Mouse (Mus musculus): Measurements from ENCODE around the gene Gm44511. TPM values are rescaled to one million over a fixed set of nuclear protein-coding genes. Genes with fewer than 3 reads are reported as not detected.

The Gm44511 gene
- polyA plus RNA-seq, 1 experiment: not detected

- Histone ChIP-seq H3K27me3 (ENCODE audit: control insufficient read depth, insufficient read depth, low read length, poor library complexity, severe bottlenecking) (no peaks in the 10 kb centered on the region), H3K9me3 (replicated peaks; ENCODE audit: control insufficient read depth, insufficient read depth, low read length, poor library complexity, severe bottlenecking) (0 out of 2 replicates have a peak, but pooled peaks cover 4% of the 10 kb centered on the region), H3K9ac (ENCODE audit: low read depth, poor library complexity, severe bottlenecking) (no peak overlapping the region), H3K4me3 (ENCODE audit: low read depth, low read length) (no peak overlapping the region), H3K36me3 (ENCODE audit: control insufficient read depth, insufficient read depth, low read length, poor library complexity, severe bottlenecking) (no peaks in the 10 kb centered on the region), H3K4me1 (ENCODE audit: control insufficient read depth, insufficient read depth, low read length) (no peaks in the 10 kb centered on the region), H3K27ac (ENCODE audit: insufficient read depth, low read length) (no peak overlapping the region)
- TF ChIP-seq EP300 (IDR thresholded peaks at IDR 0.05; ENCODE audit: insufficient read depth, low read depth, low read length): no peak
- TF ChIP-seq CTCF (IDR thresholded peaks at IDR 0.05; ENCODE audit: low read depth, low read length): no peak
- no peak for TF ChIP-seq POLR2A (IDR thresholded peaks at IDR 0.05; ENCODE audit: insufficient read depth, low read length)
Measured at GRCm38 (mm10) chr6:128847401-128847800, 21.3 kb upstream of the Gm44511 start.

- no peak overlapping the region for H3K4me3 ChIP-seq (ENCODE audit: low read depth, low read length)
- 0 out of 2 replicates have a peak, but pooled peaks cover 4% of the 10 kb centered on the region for H3K9me3 ChIP-seq (replicated peaks; ENCODE audit: control insufficient read depth, insufficient read depth, low read length, poor library complexity, severe bottlenecking)
- no peak overlapping the region for H3K9ac ChIP-seq (ENCODE audit: low read depth, poor library complexity, severe bottlenecking)
- no peaks in the 10 kb centered on the region for H3K4me1 ChIP-seq (ENCODE audit: control insufficient read depth, insufficient read depth, low read length)
- no peaks in the 10 kb centered on the region for H3K27me3 ChIP-seq (ENCODE audit: control insufficient read depth, insufficient read depth, low read length, poor library complexity, severe bottlenecking)
- no peak overlapping the region for H3K27ac ChIP-seq (ENCODE audit: insufficient read depth, low read length)
- TF ChIP-seq POLR2A (IDR thresholded peaks at IDR 0.05; ENCODE audit: insufficient read depth, low read length) (no peak), CTCF (IDR thresholded peaks at IDR 0.05; ENCODE audit: low read depth, low read length) (no peak), EP300 (IDR thresholded peaks at IDR 0.05; ENCODE audit: insufficient read depth, low read depth, low read length) (no peak)
- no peaks in the 10 kb centered on the region for H3K36me3 ChIP-seq (ENCODE audit: control insufficient read depth, insufficient read depth, low read length, poor library complexity, severe bottlenecking)
Measured at GRCm38 (mm10) chr6:128845998-128846542, 20.0 kb upstream of the Gm44511 start.

GRCm38 (mm10) chr6:128845319-128845979, 19.3 kb upstream of the Gm44511 start:
- Histone ChIP-seq H3K27ac (ENCODE audit: insufficient read depth, low read length) (peak overlapping the region; percentile 85), H3K9ac (ENCODE audit: low read depth, poor library complexity, severe bottlenecking) (no peak overlapping the region), H3K27me3 (ENCODE audit: control insufficient read depth, insufficient read depth, low read length, poor library complexity, severe bottlenecking) (no peaks in the 10 kb centered on the region), H3K9me3 (replicated peaks; ENCODE audit: control insufficient read depth, insufficient read depth, low read length, poor library complexity, severe bottlenecking) (0 out of 2 replicates have a peak, but pooled peaks cover 1% of the 10 kb centered on the region), H3K36me3 (ENCODE audit: control insufficient read depth, insufficient read depth, low read length, poor library complexity, severe bottlenecking) (no peaks in the 10 kb centered on the region), H3K4me3 (ENCODE audit: low read depth, low read length) (peak overlapping the region; percentile 56), H3K4me1 (ENCODE audit: control insufficient read depth, insufficient read depth, low read length) (no peaks in the 10 kb centered on the region)
- TF ChIP-seq EP300 (IDR thresholded peaks at IDR 0.05; ENCODE audit: insufficient read depth, low read depth, low read length) (no peak), CTCF (IDR thresholded peaks at IDR 0.05; ENCODE audit: low read depth, low read length) (peak; percentile 99)

GRCm38 (mm10) chr6:128844586-128845080, 18.5 kb upstream of the Gm44511 start:
- peak overlapping the region; percentile 6; the same call in 1 of the 2 replicates for H3K9ac ChIP-seq (ENCODE audit: low read depth, poor library complexity, severe bottlenecking)
- no peaks in the 10 kb centered on the region for H3K27me3 ChIP-seq (ENCODE audit: control insufficient read depth, insufficient read depth, low read length, poor library complexity, severe bottlenecking)
- TF ChIP-seq EP300 (IDR thresholded peaks at IDR 0.05; ENCODE audit: insufficient read depth, low read depth, low read length) (no peak), CTCF (IDR thresholded peaks at IDR 0.05; ENCODE audit: low read depth, low read length) (no peak), POLR2A (IDR thresholded peaks at IDR 0.05; ENCODE audit: insufficient read depth, low read length) (no peak)
- no peaks in the 10 kb centered on the region for H3K9me3 ChIP-seq (replicated peaks; ENCODE audit: control insufficient read depth, insufficient read depth, low read length, poor library complexity, severe bottlenecking)
- H3K27ac ChIP-seq (ENCODE audit: insufficient read depth, low read length): peak overlapping the region; percentile 73
- no peak overlapping the region for H3K4me3 ChIP-seq (ENCODE audit: low read depth, low read length)
- no peaks in the 10 kb centered on the region for H3K36me3 ChIP-seq (ENCODE audit: control insufficient read depth, insufficient read depth, low read length, poor library complexity, severe bottlenecking)
- H3K4me1 ChIP-seq (ENCODE audit: control insufficient read depth, insufficient read depth, low read length): no peaks in the 10 kb centered on the region

DNA sequence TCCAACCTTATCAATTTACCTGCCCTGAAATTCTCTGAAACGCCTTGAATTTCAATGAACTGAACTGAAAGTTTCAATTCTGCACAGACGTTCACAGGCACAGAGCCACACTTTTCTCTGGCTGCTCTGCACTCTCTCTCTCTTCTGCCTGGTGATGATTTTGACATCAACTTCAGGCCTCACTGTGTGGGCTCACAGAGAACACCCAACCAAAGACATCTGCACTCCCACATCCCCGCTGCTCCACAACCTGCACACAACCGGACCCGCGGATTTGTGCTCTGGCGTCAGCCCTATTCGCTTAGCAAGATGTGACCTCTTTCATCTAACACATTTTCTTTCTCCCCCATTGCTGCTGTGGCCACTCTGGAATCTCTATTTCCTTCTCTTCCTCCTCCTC, 18.0 kb upstream of the Gm44511 start:
- peak overlapping the region; percentile 25 for H3K4me3 ChIP-seq (ENCODE audit: low read depth, low read length)
- H3K27ac ChIP-seq (ENCODE audit: insufficient read depth, low read length): peak overlapping the region; percentile 73
- no peaks in the 10 kb centered on the region for H3K9me3 ChIP-seq (replicated peaks; ENCODE audit: control insufficient read depth, insufficient read depth, low read length, poor library complexity, severe bottlenecking)
- no peaks in the 10 kb centered on the region for H3K4me1 ChIP-seq (ENCODE audit: control insufficient read depth, insufficient read depth, low read length)
- no peaks in the 10 kb centered on the region for H3K36me3 ChIP-seq (ENCODE audit: control insufficient read depth, insufficient read depth, low read length, poor library complexity, severe bottlenecking)
- H3K9ac ChIP-seq (ENCODE audit: low read depth, poor library complexity, severe bottlenecking): peak overlapping the region; percentile 6; the same call in 1 of the 2 replicates
- TF ChIP-seq POLR2A (IDR thresholded peaks at IDR 0.05; ENCODE audit: insufficient read depth, low read length) (no peak), EP300 (IDR thresholded peaks at IDR 0.05; ENCODE audit: insufficient read depth, low read depth, low read length) (no peak), CTCF (IDR thresholded peaks at IDR 0.05; ENCODE audit: low read depth, low read length) (no peak)
- H3K27me3 ChIP-seq (ENCODE audit: control insufficient read depth, insufficient read depth, low read length, poor library complexity, severe bottlenecking): no peaks in the 10 kb centered on the region

DNA sequence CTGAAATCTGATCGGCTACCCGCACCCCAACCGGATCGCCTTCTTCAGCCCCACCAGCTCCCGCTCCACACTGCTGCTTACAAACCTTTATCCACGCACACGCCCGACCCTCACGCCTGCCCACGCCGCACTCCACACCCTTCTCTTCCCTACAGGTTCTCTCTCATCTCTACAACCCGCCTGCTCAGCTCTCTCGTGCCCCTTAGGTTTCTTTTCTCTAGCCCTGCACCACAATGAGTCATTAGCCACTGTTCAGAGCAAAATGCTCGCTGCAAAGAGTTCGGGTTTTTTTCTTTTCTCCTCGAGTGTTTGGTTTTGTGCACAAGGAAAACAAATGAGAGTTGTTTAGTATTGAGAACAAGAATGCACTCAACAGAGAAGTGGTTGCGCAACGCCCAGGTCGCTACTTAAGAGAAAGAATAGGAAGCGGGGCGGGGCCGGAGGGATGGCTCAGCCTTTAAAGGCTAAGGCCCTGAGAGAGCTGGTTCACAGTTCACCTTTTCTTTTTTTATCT, 17.4 kb upstream of the Gm44511 start:
- no peaks in the 10 kb centered on the region for H3K9me3 ChIP-seq (replicated peaks; ENCODE audit: control insufficient read depth, insufficient read depth, low read length, poor library complexity, severe bottlenecking)
- H3K27me3 ChIP-seq (ENCODE audit: control insufficient read depth, insufficient read depth, low read length, poor library complexity, severe bottlenecking): no peaks in the 10 kb centered on the region
- H3K27ac ChIP-seq (ENCODE audit: insufficient read depth, low read length): peak overlapping the region; percentile 91
- no peak for TF ChIP-seq POLR2A (IDR thresholded peaks at IDR 0.05; ENCODE audit: insufficient read depth, low read length)
- TF ChIP-seq EP300 (IDR thresholded peaks at IDR 0.05; ENCODE audit: insufficient read depth, low read depth, low read length): 0 out of 2 replicates have a peak, but pooled peaks have one; percentile 13
- no peak for TF ChIP-seq CTCF (IDR thresholded peaks at IDR 0.05; ENCODE audit: low read depth, low read length)
- peak overlapping the region; percentile 97 for H3K4me3 ChIP-seq (ENCODE audit: low read depth, low read length)
- H3K4me1 ChIP-seq (ENCODE audit: control insufficient read depth, insufficient read depth, low read length): no peaks in the 10 kb centered on the region
- H3K36me3 ChIP-seq (ENCODE audit: control insufficient read depth, insufficient read depth, low read length, poor library complexity, severe bottlenecking): no peaks in the 10 kb centered on the region
- H3K9ac ChIP-seq (ENCODE audit: low read depth, poor library complexity, severe bottlenecking): peak overlapping the region; percentile 65

All from ES-Bruce4 (cell line).